Mouse (Mus musculus) brain, embryonic 14.5 days (tissue): ENCODE measurements at regions not wholly inside any gene's neighbourhood (a gene's known extent, or its start where the extent isn't known, plus 50 kb on each side); places are given as distances from the start of the nearest gene placed in this dataset.

Experiments
- CTCF ChIP-seq: fragments of 200-500 bp; IDR thresholded peaks from 2 replicates; pipeline ENCODE4 v1.5.1; 2012; ENCODE audit warnings: inconsistent platforms, mild to moderate bottlenecking, moderate library complexity, borderline replicate concordance; ENCODE audit not compliant: insufficient read depth, insufficient read length; ENCODE audit errors: extremely low read depth
- POLR2A ChIP-seq: fragments of 200-500 bp; IDR thresholded peaks from 2 replicates; pipeline ENCODE4 v1.6.1; 2012; ENCODE audit warnings: mild to moderate bottlenecking, inconsistent platforms, borderline replicate concordance; ENCODE audit not compliant: poor library complexity, insufficient read depth, insufficient read length, severe bottlenecking; ENCODE audit errors: extremely low read depth

DNA sequence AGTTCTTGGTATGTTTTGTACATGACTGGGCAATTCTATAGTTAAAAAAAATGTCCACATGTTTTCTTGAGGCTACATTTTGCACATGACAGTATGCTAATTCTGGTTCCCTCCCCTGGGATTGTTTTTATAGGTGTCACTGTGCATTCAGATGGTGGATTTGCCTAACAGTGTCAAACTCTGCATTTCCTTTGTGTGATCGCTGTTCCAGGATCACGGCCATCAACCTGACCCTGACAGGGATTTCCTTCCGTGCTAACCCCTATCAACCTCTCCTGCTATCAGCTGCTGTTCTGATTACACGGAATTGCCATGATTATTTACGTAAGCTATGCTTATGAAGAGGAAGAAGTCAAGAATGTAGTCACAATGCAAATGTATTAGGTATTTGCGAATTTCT is 155.1 kb upstream of the Tmem45b start:
- TF ChIP-seq CTCF (no peak), POLR2A (no peak)
